Mouse (Mus musculus): Measurements from ENCODE around the gene Iqcn. TPM values are rescaled to one million over a fixed set of nuclear protein-coding genes. Genes with fewer than 3 reads are reported as not detected.

The Iqcn gene
- polyA plus RNA-seq, 1 experiment from 2014 or later = not detected

GRCm38 (mm10) chr8:70749097-70749674 is 45.9 kb downstream of the Iqcn start:
- no peak overlapping the region for H3K27ac ChIP-seq

GRCm38 (mm10) chr8:70750128-70750680 is 46.9 kb downstream of the Iqcn start:
- Histone ChIP-seq H3K4me1 (peaks cover 31% of the 10 kb centered on the region), H3K27me3 (ENCODE audit: low read depth, poor library complexity, severe bottlenecking) (peaks cover 50% of the 10 kb centered on the region), H3K9me3 (replicated peaks) (no peaks in the 10 kb centered on the region), H3K36me3 (no peaks in the 10 kb centered on the region), H3K4me3 (no peak overlapping the region), H3K27ac (no peak overlapping the region)
- 84% methylated on average over 13 of the region's 13 CpGs for WGBS
- no peak for DNase-seq (ENCODE audit: low spot score)

More at GRCm38 (mm10) chr8:70749097-70749674, 45.9 kb downstream of the Iqcn start:
- Histone ChIP-seq H3K27me3 (ENCODE audit: low read depth, poor library complexity, severe bottlenecking) (peaks cover 60% of the 10 kb centered on the region), H3K9me3 (replicated peaks) (no peaks in the 10 kb centered on the region), H3K36me3 (no peaks in the 10 kb centered on the region), H3K4me3 (no peak overlapping the region), H3K4me1 (peaks cover 24% of the 10 kb centered on the region)
- WGBS = 77% methylated on average over 19 of the region's 19 CpGs
- no peak for DNase-seq (ENCODE audit: low spot score)

GRCm38 (mm10) chr8:70752000-70752764 is 48.9 kb downstream of the Iqcn start:
- Histone ChIP-seq H3K4me1 (peaks cover 39% of the 10 kb centered on the region), H3K27ac (0 out of 2 replicates have a peak overlapping the region, but pooled peaks have one; percentile 83), H3K27me3 (ENCODE audit: low read depth, poor library complexity, severe bottlenecking) (peaks cover 35% of the 10 kb centered on the region), H3K36me3 (peaks cover 14% of the 10 kb centered on the region), H3K9me3 (replicated peaks) (no peaks in the 10 kb centered on the region), H3K4me3 (no peak overlapping the region)
- DNase-seq (ENCODE audit: low spot score) = peak; percentile 77
- WGBS = 29% methylated on average over 11 of the region's 11 CpGs

- H3K27ac ChIP-seq = peak overlapping the region; percentile 83
Observed at GRCm38 (mm10) chr8:70753151-70753550, 49.9 kb downstream of the Iqcn start.

GRCm38 (mm10) chr8:70754043-70754870 is 51.0 kb downstream of the Iqcn start, which contains the start of gene Rab3a:
Gene Rab3a (plus strand): TSS chr8:70754679.
- DNase-seq (ENCODE audit: low spot score) = peak; percentile 92
- Histone ChIP-seq H3K36me3 (peaks cover 30% of the 10 kb centered on the region), H3K4me1 (peaks cover 47% of the 10 kb centered on the region), H3K9me3 (replicated peaks) (no peaks in the 10 kb centered on the region), H3K27ac (peak within 1 kb of the TSS; percentile 83), H3K27me3 (ENCODE audit: low read depth, poor library complexity, severe bottlenecking) (peaks cover 14% of the 10 kb centered on the region), H3K4me3 (peak within 1 kb of the TSS; percentile 71)
- 8% methylated on average over 37 of the region's 37 CpGs for WGBS

More at GRCm38 (mm10) chr8:70753151-70753550, 49.9 kb downstream of the Iqcn start:
- WGBS = 26% methylated on average over 21 of the region's 21 CpGs
- Histone ChIP-seq H3K4me3 (peak overlapping the region; percentile 26), H3K9me3 (replicated peaks) (no peaks in the 10 kb centered on the region), H3K36me3 (peaks cover 24% of the 10 kb centered on the region), H3K27me3 (ENCODE audit: low read depth, poor library complexity, severe bottlenecking) (peaks cover 25% of the 10 kb centered on the region), H3K4me1 (peaks cover 39% of the 10 kb centered on the region)
- no peak for DNase-seq (ENCODE audit: low spot score)

- no peaks in the 10 kb centered on the region for H3K9me3 ChIP-seq (replicated peaks)
- peaks cover 30% of the 10 kb centered on the region for H3K36me3 ChIP-seq
- peaks cover 6% of the 10 kb centered on the region; the same call in 1 of the 2 replicates for H3K27me3 ChIP-seq (ENCODE audit: low read depth, poor library complexity, severe bottlenecking)
- WGBS = 19% methylated on average over 50 of the region's 50 CpGs
- peak overlapping the region; percentile 83 for H3K27ac ChIP-seq
- H3K4me1 ChIP-seq = peaks cover 55% of the 10 kb centered on the region
- peak; percentile 63 for DNase-seq (ENCODE audit: low spot score)
- peak overlapping the region; percentile 71 for H3K4me3 ChIP-seq
Observed at GRCm38 (mm10) chr8:70754871-70755660, 51.8 kb downstream of the Iqcn start.

- peaks cover 61% of the 10 kb centered on the region for H3K4me1 ChIP-seq
- DNase-seq (ENCODE audit: low spot score) = no peak
- no peaks in the 10 kb centered on the region for H3K9me3 ChIP-seq (replicated peaks)
- 0 out of 2 replicates have a peak, but pooled peaks cover 4% of the 10 kb centered on the region for H3K27me3 ChIP-seq (ENCODE audit: low read depth, poor library complexity, severe bottlenecking)
- 87% methylated on average over 24 of the region's 24 CpGs for WGBS
- peaks cover 30% of the 10 kb centered on the region for H3K36me3 ChIP-seq
- H3K4me3 ChIP-seq = peak overlapping the region; percentile 71
- no peak overlapping the region for H3K27ac ChIP-seq
Observed at GRCm38 (mm10) chr8:70755661-70756475, 52.6 kb downstream of the Iqcn start.

- H3K27me3 ChIP-seq (ENCODE audit: low read depth, poor library complexity, severe bottlenecking) = 0 out of 2 replicates have a peak, but pooled peaks cover 4% of the 10 kb centered on the region
- DNase-seq (ENCODE audit: low spot score) = no peak
- WGBS = 92% methylated on average over 6 of the region's 6 CpGs
- peaks cover 30% of the 10 kb centered on the region for H3K36me3 ChIP-seq
- no peaks in the 10 kb centered on the region for H3K9me3 ChIP-seq (replicated peaks)
- H3K4me1 ChIP-seq = peaks cover 68% of the 10 kb centered on the region
- H3K4me3 ChIP-seq = no peak overlapping the region
- H3K27ac ChIP-seq = no peak overlapping the region
Observed at GRCm38 (mm10) chr8:70756476-70757040, 53.3 kb downstream of the Iqcn start.

GRCm38 (mm10) chr8:70757523-70758307 is 54.5 kb downstream of the Iqcn start:
- H3K4me3 ChIP-seq = no peak overlapping the region
- H3K27me3 ChIP-seq (ENCODE audit: low read depth, poor library complexity, severe bottlenecking) = 0 out of 2 replicates have a peak, but pooled peaks cover 4% of the 10 kb centered on the region
- H3K9me3 ChIP-seq (replicated peaks) = no peaks in the 10 kb centered on the region
- DNase-seq (ENCODE audit: low spot score) = no peak
- WGBS = 75% methylated on average over 22 of the region's 22 CpGs
- H3K36me3 ChIP-seq = peaks cover 30% of the 10 kb centered on the region
- H3K27ac ChIP-seq = no peak overlapping the region
- peaks cover 62% of the 10 kb centered on the region for H3K4me1 ChIP-seq

GRCm38 (mm10) chr8:70758308-70758615 is 55.0 kb downstream of the Iqcn start:
- no peak for DNase-seq (ENCODE audit: low spot score)
- 0 out of 2 replicates have a peak, but pooled peaks cover 4% of the 10 kb centered on the region for H3K27me3 ChIP-seq (ENCODE audit: low read depth, poor library complexity, severe bottlenecking)
- 91% methylated on average over 7 of the region's 7 CpGs for WGBS
- no peaks in the 10 kb centered on the region for H3K9me3 ChIP-seq (replicated peaks)
- H3K27ac ChIP-seq = no peak overlapping the region
- H3K36me3 ChIP-seq = peaks cover 30% of the 10 kb centered on the region
- no peak overlapping the region for H3K4me3 ChIP-seq
- H3K4me1 ChIP-seq = peaks cover 57% of the 10 kb centered on the region
